Mouse (Mus musculus) kidney, postnatal 0 days (tissue): ENCODE results near the gene Capn7. TPM values are rescaled to one million over a fixed set of nuclear protein-coding genes. Genes with fewer than 3 reads are reported as not detected.
A peak's percentile ranks its signal among the peaks of the same experiment; 100 is the strongest.

ENCODE experiments used
- ATAC-seq: fragments of 200-750 bp; cut with Nextera tagmentation; replicated peaks from 2 replicates; pipeline ENCODE4 v1.8.0; 2017; ENCODE audit warnings: low read depth, moderate number of reproducible peaks, moderate TSS enrichment, moderate library complexity; ENCODE audit not compliant: low FRiP score
- DNase-seq: peaks from one replicate; pipeline ENCODE4 v3.0.0-alpha.2; 2016; ENCODE audit warnings: low spot score
- H3K27ac ChIP-seq: fragments of 300-500 bp; sonication (generic); 2 replicates; pipeline ENCODE4 v1.5.1; 2014; ENCODE audit warnings: mild to moderate bottlenecking
- H3K27me3 ChIP-seq: fragments of 300-500 bp; sonication (generic); 2 replicates; pipeline ENCODE4 v1.6.1; 2014; ENCODE audit warnings: low read length, mixed read lengths; ENCODE audit not compliant: insufficient read depth
- H3K36me3 ChIP-seq: fragments of 300-500 bp; sonication (generic); 2 replicates; pipeline ENCODE4 v1.6.1; 2014; ENCODE audit warnings: low read length, mixed read lengths; ENCODE audit not compliant: insufficient read depth
- H3K4me1 ChIP-seq: fragments of 300-500 bp; sonication (generic); replicated peaks from 2 replicates; pipeline ENCODE4 v1.6.1; 2014; ENCODE audit warnings: antibody characterized with exemption, low read length, mixed read lengths; ENCODE audit not compliant: insufficient read depth
- H3K4me2 ChIP-seq: fragments of 300-500 bp; sonication (generic); 2 replicates; pipeline ENCODE4 v1.6.1; 2014; ENCODE audit warnings: mild to moderate bottlenecking, low read length, moderate library complexity, mixed read lengths
- H3K4me3 ChIP-seq: fragments of 300-500 bp; sonication (generic); replicated peaks from 2 replicates; pipeline ENCODE4 v1.5.1; 2014; ENCODE audit warnings: low read depth, low read length
- H3K9ac ChIP-seq: fragments of 300-500 bp; sonication (generic); 2 replicates; pipeline ENCODE4 v1.6.1; 2014; ENCODE audit warnings: low read depth, low read length
- H3K9me3 ChIP-seq: fragments of 300-500 bp; sonication (generic); replicated peaks from 2 replicates; pipeline ENCODE4 v1.6.1; 2016; ENCODE audit warnings: low read length, inconsistent platforms, mixed read lengths
- CTCF ChIP-seq: IDR thresholded peaks from 2 replicates; pipeline ENCODE4 v1.5.1; 2016; ENCODE audit warnings: antibody characterized with exemption, low read depth, mild to moderate bottlenecking, moderate library complexity
- WGBS: fragments of 180-500 bp; shearing (Covaris S2); extraction: QIAGEN DNeasy Blood & Tissue Kit; methylation state at CpG from one replicate; pipeline ENCODE4 v1.1.7; 2014; 5-methylcytosine and 5-hydroxymethylcytosine counted together
- polyA plus RNA-seq: library from polyadenylated mRNA; unstranded; fragments of >200 nt; fragmentation: Nextera tagmentation; extraction: Ambion mirVana; gene quantifications from 2 replicates; pipeline ENCODE4 v1.2.1, GENCODE M21; 2015

Gene Capn7
- 38.8 and 40.3 TPM in 2 replicates for polyA plus RNA-seq

- peak within 1 kb of the TSS; percentile 90 for H3K27ac ChIP-seq
- WGBS = under 1% methylated on average over 78 of the region's 78 CpGs
- H3K9ac ChIP-seq = peak within 1 kb of the TSS; percentile 71
- peak; percentile 69 for TF ChIP-seq CTCF
- H3K9me3 ChIP-seq = no peaks in the 10 kb centered on the region
- H3K4me1 ChIP-seq = peaks cover 5% of the 10 kb centered on the region; the same call in 1 of the 2 replicates
- DNase-seq (peak; percentile 99), ATAC-seq (peak; percentile 97)
- no peaks in the 10 kb centered on the region for H3K27me3 ChIP-seq
- 0 out of 2 replicates have a peak, but pooled peaks cover 4% of the 10 kb centered on the region for H3K36me3 ChIP-seq
- H3K4me3 ChIP-seq = peak within 1 kb of the TSS; percentile 53
- H3K4me2 ChIP-seq = peak within 1 kb of the TSS; percentile 72
Measured at GRCm38 (mm10) chr14:31336369-31337155, at the start of gene Capn7. TSS of gene Capn7 (plus strand) at chr14:31336638.

GRCm38 (mm10) chr14:31313192-31313591 lies 23.2 kb upstream of the Capn7 start:
- Histone ChIP-seq H3K4me1 (no peaks in the 10 kb centered on the region), H3K36me3 (no peaks in the 10 kb centered on the region), H3K9me3 (no peaks in the 10 kb centered on the region), H3K4me2 (no peak overlapping the region), H3K27ac (no peak overlapping the region), H3K4me3 (no peak overlapping the region), H3K9ac (no peak overlapping the region), H3K27me3 (no peaks in the 10 kb centered on the region)
- no peak for TF ChIP-seq CTCF
- 38% methylated on average over 3 of the region's 3 CpGs for WGBS
- ATAC-seq = no peak
- no peak for DNase-seq

- no peaks in the 10 kb centered on the region for H3K9me3 ChIP-seq
- DNase-seq = no peak
- ATAC-seq = no peak
- H3K27ac ChIP-seq = no peak overlapping the region
- H3K9ac ChIP-seq = no peak overlapping the region
- no peaks in the 10 kb centered on the region for H3K27me3 ChIP-seq
- no peaks in the 10 kb centered on the region for H3K4me1 ChIP-seq
- WGBS = 49% methylated on average over 12 of the region's 12 CpGs
- H3K4me2 ChIP-seq = no peak overlapping the region
- no peak for TF ChIP-seq CTCF
- no peaks in the 10 kb centered on the region for H3K36me3 ChIP-seq
- H3K4me3 ChIP-seq = no peak overlapping the region
Measured at GRCm38 (mm10) chr14:31316613-31317012, 19.8 kb upstream of the Capn7 start.

- no peaks in the 10 kb centered on the region for H3K4me1 ChIP-seq
- WGBS = 82% methylated on average over 3 of the region's 3 CpGs
Measured at GRCm38 (mm10) chr14:31317754-31318153, 18.7 kb upstream of the Capn7 start.

GRCm38 (mm10) chr14:31319546-31319945 lies 16.9 kb upstream of the Capn7 start:
- Histone ChIP-seq H3K4me2 (no peak overlapping the region), H3K27me3 (no peaks in the 10 kb centered on the region), H3K27ac (no peak overlapping the region), H3K4me3 (no peak overlapping the region), H3K4me1 (peaks cover 7% of the 10 kb centered on the region; the same call in 1 of the 2 replicates), H3K9me3 (no peaks in the 10 kb centered on the region), H3K36me3 (no peaks in the 10 kb centered on the region), H3K9ac (no peak overlapping the region)
- WGBS = 79% methylated on average over 10 of the region's 10 CpGs
- TF ChIP-seq CTCF = no peak
- no peak for ATAC-seq
- DNase-seq = no peak

More at GRCm38 (mm10) chr14:31317754-31318153, 18.7 kb upstream of the Capn7 start:
- no peaks in the 10 kb centered on the region for H3K36me3 ChIP-seq
- no peak overlapping the region for H3K9ac ChIP-seq
- ATAC-seq = no peak
- no peaks in the 10 kb centered on the region for H3K9me3 ChIP-seq
- no peak overlapping the region for H3K27ac ChIP-seq
- no peak for TF ChIP-seq CTCF
- H3K4me2 ChIP-seq = no peak overlapping the region
- H3K4me3 ChIP-seq = no peak overlapping the region
- no peak for DNase-seq
- no peaks in the 10 kb centered on the region for H3K27me3 ChIP-seq

- 83% methylated on average over 11 of the region's 11 CpGs for WGBS
- Histone ChIP-seq H3K27me3 (no peaks in the 10 kb centered on the region), H3K36me3 (no peaks in the 10 kb centered on the region), H3K27ac (no peak overlapping the region), H3K9ac (no peak overlapping the region), H3K4me3 (no peak overlapping the region), H3K9me3 (no peaks in the 10 kb centered on the region), H3K4me1 (peaks cover 7% of the 10 kb centered on the region; the same call in 1 of the 2 replicates), H3K4me2 (no peak overlapping the region)
- ATAC-seq = no peak
- no peak for TF ChIP-seq CTCF
- DNase-seq = no peak
Measured at GRCm38 (mm10) chr14:31321181-31321580, 15.3 kb upstream of the Capn7 start.
